Mouse (Mus musculus): ENCODE measurements around the gene Tmc3. TPM values are rescaled to one million over a fixed set of nuclear protein-coding genes. Genes with fewer than 3 reads are reported as not detected.

The Tmc3 gene
- polyA plus RNA-seq, 1 experiment from 2014 or later, result 0.64 TPM

GRCm38 (mm10) chr7:83640581-83640980 is 55.9 kb downstream of the Tmc3 start:
- H3K9me3 ChIP-seq (ENCODE audit: control insufficient read depth, low read length), result no peaks in the 10 kb centered on the region
- no peak overlapping the region for H3K4me3 ChIP-seq (ENCODE audit: low read depth, low read length)
- DNase-seq (ENCODE audit: low spot score) (no peak), ATAC-seq (ENCODE audit: insufficient read depth, low FRiP score, low TSS enrichment) (no peak)
- H3K36me3 ChIP-seq (ENCODE audit: control insufficient read depth, insufficient read depth, low read length), result no peaks in the 10 kb centered on the region; the same call in 1 of the 2 replicates
- 94% methylated on average over 5 of the region's 5 CpGs for WGBS
- no peaks in the 10 kb centered on the region for H3K4me1 ChIP-seq (ENCODE audit: control insufficient read depth, insufficient read depth, low read length)
- H3K4me2 ChIP-seq (ENCODE audit: low read depth), result no peak overlapping the region
- H3K27ac ChIP-seq (ENCODE audit: low read depth, low read length), result no peak overlapping the region
- no peaks in the 10 kb centered on the region for H3K27me3 ChIP-seq (ENCODE audit: control insufficient read depth, insufficient read depth, low read length)
- no peak overlapping the region for H3K9ac ChIP-seq (ENCODE audit: low read length)

GRCm38 (mm10) chr7:83641163-83641562 is 56.4 kb downstream of the Tmc3 start:
- WGBS, result 67% methylated on average over 2 of the region's 2 CpGs

GRCm38 (mm10) chr7:83643581-83643980 is 58.9 kb downstream of the Tmc3 start:
- DNase-seq (ENCODE audit: low spot score), result no peak
- no peak overlapping the region for H3K27ac ChIP-seq (ENCODE audit: low read depth, low read length)
- no peaks in the 10 kb centered on the region for H3K9me3 ChIP-seq (ENCODE audit: control insufficient read depth, low read length)
- H3K4me1 ChIP-seq (ENCODE audit: control insufficient read depth, insufficient read depth, low read length), result no peaks in the 10 kb centered on the region
- no peaks in the 10 kb centered on the region for H3K27me3 ChIP-seq (ENCODE audit: control insufficient read depth, insufficient read depth, low read length)
- no peak overlapping the region for H3K4me2 ChIP-seq (ENCODE audit: low read depth)
- H3K36me3 ChIP-seq (ENCODE audit: control insufficient read depth, insufficient read depth, low read length), result no peaks in the 10 kb centered on the region
- no peak overlapping the region for H3K4me3 ChIP-seq (ENCODE audit: low read depth, low read length)
- 85% methylated on average over 6 of the region's 6 CpGs for WGBS
- no peak for ATAC-seq (ENCODE audit: insufficient read depth, low FRiP score, low TSS enrichment)
- no peak overlapping the region for H3K9ac ChIP-seq (ENCODE audit: low read length)

More at GRCm38 (mm10) chr7:83641163-83641562, 56.4 kb downstream of the Tmc3 start:
- no peak overlapping the region for H3K27ac ChIP-seq (ENCODE audit: low read depth, low read length)
- H3K9ac ChIP-seq (ENCODE audit: low read length), result no peak overlapping the region
- no peaks in the 10 kb centered on the region for H3K4me1 ChIP-seq (ENCODE audit: control insufficient read depth, insufficient read depth, low read length)
- DNase-seq (ENCODE audit: low spot score) (no peak), ATAC-seq (ENCODE audit: insufficient read depth, low FRiP score, low TSS enrichment) (no peak)
- H3K36me3 ChIP-seq (ENCODE audit: control insufficient read depth, insufficient read depth, low read length), result no peaks in the 10 kb centered on the region; the same call in 1 of the 2 replicates
- no peak overlapping the region for H3K4me3 ChIP-seq (ENCODE audit: low read depth, low read length)
- H3K4me2 ChIP-seq (ENCODE audit: low read depth), result no peak overlapping the region
- no peaks in the 10 kb centered on the region for H3K27me3 ChIP-seq (ENCODE audit: control insufficient read depth, insufficient read depth, low read length)
- no peaks in the 10 kb centered on the region for H3K9me3 ChIP-seq (ENCODE audit: control insufficient read depth, low read length)

GRCm38 (mm10) chr7:83644761-83645160 is 60.0 kb downstream of the Tmc3 start:
- Histone ChIP-seq H3K4me1 (ENCODE audit: control insufficient read depth, insufficient read depth, low read length) (no peaks in the 10 kb centered on the region), H3K27ac (ENCODE audit: low read depth, low read length) (no peak overlapping the region), H3K36me3 (ENCODE audit: control insufficient read depth, insufficient read depth, low read length) (no peaks in the 10 kb centered on the region), H3K4me2 (ENCODE audit: low read depth) (no peak overlapping the region), H3K27me3 (ENCODE audit: control insufficient read depth, insufficient read depth, low read length) (no peaks in the 10 kb centered on the region), H3K9ac (ENCODE audit: low read length) (no peak overlapping the region), H3K4me3 (ENCODE audit: low read depth, low read length) (no peak overlapping the region), H3K9me3 (ENCODE audit: control insufficient read depth, low read length) (no peaks in the 10 kb centered on the region)
- no peak for ATAC-seq (ENCODE audit: insufficient read depth, low FRiP score, low TSS enrichment)
- WGBS, result 95% methylated on average over 2 of the region's 2 CpGs
- DNase-seq (ENCODE audit: low spot score), result no peak

- Histone ChIP-seq H3K9me3 (ENCODE audit: control insufficient read depth, low read length) (no peaks in the 10 kb centered on the region), H3K4me1 (ENCODE audit: control insufficient read depth, insufficient read depth, low read length) (no peaks in the 10 kb centered on the region), H3K4me2 (ENCODE audit: low read depth) (no peak overlapping the region), H3K27me3 (ENCODE audit: control insufficient read depth, insufficient read depth, low read length) (no peaks in the 10 kb centered on the region), H3K27ac (ENCODE audit: low read depth, low read length) (no peak overlapping the region), H3K9ac (ENCODE audit: low read length) (no peak overlapping the region), H3K36me3 (ENCODE audit: control insufficient read depth, insufficient read depth, low read length) (no peaks in the 10 kb centered on the region), H3K4me3 (ENCODE audit: low read depth, low read length) (no peak overlapping the region)
- 84% methylated on average over 5 of the region's 5 CpGs for WGBS
- ATAC-seq (ENCODE audit: insufficient read depth, low FRiP score, low TSS enrichment), result no peak
- no peak for DNase-seq (ENCODE audit: low spot score)
These were observed 60.7 kb downstream of the Tmc3 start for GRCm38 (mm10) chr7:83645476-83645875.

GRCm38 (mm10) chr7:83648807-83649206 is 64.1 kb downstream of the Tmc3 start:
- Histone ChIP-seq H3K4me2 (ENCODE audit: low read depth) (no peak overlapping the region), H3K27ac (ENCODE audit: low read depth, low read length) (no peak overlapping the region), H3K9me3 (ENCODE audit: control insufficient read depth, low read length) (no peaks in the 10 kb centered on the region), H3K4me3 (ENCODE audit: low read depth, low read length) (no peak overlapping the region), H3K9ac (ENCODE audit: low read length) (no peak overlapping the region), H3K27me3 (ENCODE audit: control insufficient read depth, insufficient read depth, low read length) (no peaks in the 10 kb centered on the region), H3K4me1 (ENCODE audit: control insufficient read depth, insufficient read depth, low read length) (no peaks in the 10 kb centered on the region), H3K36me3 (ENCODE audit: control insufficient read depth, insufficient read depth, low read length) (no peaks in the 10 kb centered on the region)
- WGBS, result 78% methylated on average over 7 of the region's 7 CpGs
- DNase-seq (ENCODE audit: low spot score), result no peak
- no peak for ATAC-seq (ENCODE audit: insufficient read depth, low FRiP score, low TSS enrichment)

- no peak for DNase-seq (ENCODE audit: low spot score)
- Histone ChIP-seq H3K9ac (ENCODE audit: low read length) (no peak overlapping the region), H3K36me3 (ENCODE audit: control insufficient read depth, insufficient read depth, low read length) (no peaks in the 10 kb centered on the region), H3K27ac (ENCODE audit: low read depth, low read length) (no peak overlapping the region), H3K4me2 (ENCODE audit: low read depth) (no peak overlapping the region), H3K4me1 (ENCODE audit: control insufficient read depth, insufficient read depth, low read length) (no peaks in the 10 kb centered on the region), H3K9me3 (ENCODE audit: control insufficient read depth, low read length) (no peaks in the 10 kb centered on the region), H3K4me3 (ENCODE audit: low read depth, low read length) (no peak overlapping the region), H3K27me3 (ENCODE audit: control insufficient read depth, insufficient read depth, low read length) (no peaks in the 10 kb centered on the region)
- WGBS, result 93% methylated on average over 5 of the region's 5 CpGs
- no peak for ATAC-seq (ENCODE audit: insufficient read depth, low FRiP score, low TSS enrichment)
These were observed 65.9 kb downstream of the Tmc3 start for GRCm38 (mm10) chr7:83650638-83651037.

- DNase-seq (ENCODE audit: low spot score), result no peak
- Histone ChIP-seq H3K36me3 (ENCODE audit: control insufficient read depth, insufficient read depth, low read length) (no peaks in the 10 kb centered on the region), H3K27ac (ENCODE audit: low read depth, low read length) (no peak overlapping the region), H3K4me1 (ENCODE audit: control insufficient read depth, insufficient read depth, low read length) (no peaks in the 10 kb centered on the region), H3K9ac (ENCODE audit: low read length) (no peak overlapping the region), H3K27me3 (ENCODE audit: control insufficient read depth, insufficient read depth, low read length) (no peaks in the 10 kb centered on the region), H3K9me3 (ENCODE audit: control insufficient read depth, low read length) (no peaks in the 10 kb centered on the region), H3K4me2 (ENCODE audit: low read depth) (no peak overlapping the region), H3K4me3 (ENCODE audit: low read depth, low read length) (no peak overlapping the region)
- ATAC-seq (ENCODE audit: insufficient read depth, low FRiP score, low TSS enrichment), result no peak
- 72% methylated on average over 5 of the region's 5 CpGs for WGBS
These were observed 67.8 kb downstream of the Tmc3 start for GRCm38 (mm10) chr7:83652498-83652897.

GRCm38 (mm10) chr7:83653605-83654051 is 68.9 kb downstream of the Tmc3 start:
- H3K4me3 ChIP-seq (ENCODE audit: low read depth, low read length), result no peak overlapping the region
- no peak overlapping the region for H3K9ac ChIP-seq (ENCODE audit: low read length)
- no peak overlapping the region for H3K27ac ChIP-seq (ENCODE audit: low read depth, low read length)
- no peak for DNase-seq (ENCODE audit: low spot score)
- no peak for ATAC-seq (ENCODE audit: insufficient read depth, low FRiP score, low TSS enrichment)
- H3K36me3 ChIP-seq (ENCODE audit: control insufficient read depth, insufficient read depth, low read length), result no peaks in the 10 kb centered on the region
- no peak overlapping the region for H3K4me2 ChIP-seq (ENCODE audit: low read depth)
- no peaks in the 10 kb centered on the region for H3K9me3 ChIP-seq (ENCODE audit: control insufficient read depth, low read length)
- WGBS, result 85% methylated on average over 2 of the region's 2 CpGs
- H3K27me3 ChIP-seq (ENCODE audit: control insufficient read depth, insufficient read depth, low read length), result no peaks in the 10 kb centered on the region
- no peaks in the 10 kb centered on the region for H3K4me1 ChIP-seq (ENCODE audit: control insufficient read depth, insufficient read depth, low read length)

All from neural tube, embryonic 11.5 days (tissue).